Mouse (Mus musculus): ENCODE measurements around the gene Tshz2. TPM values are rescaled to one million over a fixed set of nuclear protein-coding genes. Genes with fewer than 3 reads are reported as not detected.

The Tshz2 gene
- polyA plus RNA-seq, 1 experiment from 2014 or later = 22.8 TPM

DNA sequence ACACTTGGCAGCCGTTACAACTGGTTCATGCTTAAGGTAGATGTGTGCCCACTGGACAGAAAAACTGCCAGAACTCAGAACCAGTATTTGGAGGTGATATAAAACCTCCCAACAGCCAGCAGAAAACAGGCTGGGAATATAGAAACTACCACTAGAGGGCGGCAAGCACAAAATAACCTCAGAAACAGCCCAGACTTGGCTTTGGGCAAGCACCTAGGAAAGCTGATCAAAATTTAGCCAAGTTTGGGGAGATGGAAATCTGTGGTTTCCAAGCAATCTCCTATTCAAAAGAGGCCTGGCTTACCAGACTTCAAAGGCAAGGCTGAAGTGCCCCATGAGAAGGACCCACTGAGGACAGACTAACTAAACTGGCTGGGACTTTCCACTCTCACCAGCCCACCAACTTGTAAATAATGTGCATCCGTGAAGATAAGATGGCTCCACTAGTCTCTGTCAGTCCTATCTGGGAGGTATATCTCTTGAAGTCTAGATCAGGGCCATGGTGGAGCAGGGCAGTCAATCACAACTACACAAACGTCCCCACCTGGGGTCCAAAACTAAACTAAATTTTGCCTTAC, 484.0 kb downstream of the Tshz2 start:
- ATAC-seq = 0 out of 2 replicates have a peak, but pooled peaks have one; percentile 32
- Histone ChIP-seq H3K4me1 (ENCODE audit: control insufficient read depth, insufficient read depth, low read length) (no peaks in the 10 kb centered on the region; the same call in 1 of the 2 replicates), H3K9ac (ENCODE audit: low read depth, low read length) (no peak overlapping the region), H3K27ac (ENCODE audit: low read length) (peak overlapping the region; percentile 26; the same call in 1 of the 2 replicates), H3K36me3 (ENCODE audit: control insufficient read depth, insufficient read depth, low read length) (0 out of 2 replicates have a peak, but pooled peaks cover 3% of the 10 kb centered on the region), H3K9me3 (replicated peaks; ENCODE audit: control insufficient read depth, low read length, poor library complexity, severe bottlenecking) (no peaks in the 10 kb centered on the region), H3K4me3 (ENCODE audit: low read depth, low read length) (no peak overlapping the region), H3K27me3 (ENCODE audit: control insufficient read depth, insufficient read depth, low read depth, low read length) (no peaks in the 10 kb centered on the region), H3K4me2 (ENCODE audit: low read length) (no peak overlapping the region)
- 48% methylated on average over 4 of the region's 4 CpGs for WGBS

DNA sequence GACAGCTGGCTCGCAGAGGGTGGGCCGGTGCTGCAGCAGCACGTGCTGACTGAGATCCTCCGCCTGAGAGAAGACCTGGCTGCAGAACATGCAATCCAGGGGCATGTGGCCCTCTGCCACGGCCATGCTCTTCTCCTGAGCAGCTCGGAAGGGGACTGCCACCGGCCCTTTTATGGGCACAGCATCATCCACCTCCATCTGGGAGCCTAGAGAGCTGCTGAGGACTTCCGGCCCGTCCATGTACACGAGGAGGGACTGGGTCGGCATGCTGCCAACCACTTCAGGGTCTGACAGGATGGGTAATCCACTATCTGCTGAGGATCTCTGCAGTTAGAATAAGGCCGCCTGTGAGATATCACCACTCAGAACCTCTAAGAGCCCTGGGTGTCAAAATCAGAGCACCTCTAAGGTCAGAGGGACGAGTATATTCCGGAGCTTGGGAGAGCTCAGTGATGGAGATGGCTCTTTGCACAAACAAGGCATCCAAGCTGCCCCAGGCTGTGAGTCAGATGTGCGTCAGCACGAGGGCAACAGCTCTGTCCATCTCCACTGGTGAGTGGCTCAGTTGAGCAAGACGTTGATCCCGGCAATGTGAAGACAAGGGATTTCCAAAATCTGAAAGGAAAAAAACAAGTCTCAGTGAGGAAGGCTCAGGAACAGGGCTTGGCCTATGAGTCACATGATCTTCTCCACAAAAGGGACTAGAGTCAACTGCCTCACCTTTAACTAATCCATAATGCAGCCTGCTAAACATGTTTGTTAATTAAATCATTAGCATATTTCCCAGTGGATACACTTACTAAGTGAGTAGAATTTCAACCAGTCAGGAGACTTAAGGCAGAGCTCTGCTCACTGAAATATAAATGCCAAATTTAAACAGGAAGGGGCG, 487.6 kb downstream of the Tshz2 start:
- no peak for ATAC-seq
- Histone ChIP-seq H3K27me3 (ENCODE audit: control insufficient read depth, insufficient read depth, low read depth, low read length) (no peaks in the 10 kb centered on the region), H3K4me3 (ENCODE audit: low read depth, low read length) (no peak overlapping the region), H3K9me3 (replicated peaks; ENCODE audit: control insufficient read depth, low read length, poor library complexity, severe bottlenecking) (no peaks in the 10 kb centered on the region), H3K9ac (ENCODE audit: low read depth, low read length) (no peak overlapping the region), H3K36me3 (ENCODE audit: control insufficient read depth, insufficient read depth, low read length) (0 out of 2 replicates have a peak, but pooled peaks cover 3% of the 10 kb centered on the region), H3K27ac (ENCODE audit: low read length) (no peak overlapping the region), H3K4me1 (ENCODE audit: control insufficient read depth, insufficient read depth, low read length) (no peaks in the 10 kb centered on the region; the same call in 1 of the 2 replicates), H3K4me2 (ENCODE audit: low read length) (no peak overlapping the region)
- WGBS = 91% methylated on average over 19 of the region's 19 CpGs

Other genes starting within 250 kb of the Tshz2 start
- not detected in 2 replicates for gene Gm11011, start 45.3 kb upstream of the Tshz2 start, polyA plus RNA-seq (2015; fragmentation: Nextera tagmentation; extraction: Ambion mirVana)